Mouse (Mus musculus): Measurements from ENCODE around the gene Agbl4.

- no peak for TF ChIP-seq GATA1 (IDR thresholded peaks at IDR 0.05; ENCODE audit: borderline replicate concordance, low read length)
- TF ChIP-seq FLI1 (IDR thresholded peaks at IDR 0.05; ENCODE audit: low read length): no peak
Measured at GRCm38 (mm10) chr4:111414399-111414798, 1016.9 kb downstream of the Agbl4 start.

Data from megakaryocyte, embryonic 14.5 days (primary cell).